Mouse (Mus musculus) heart, postnatal 14 days (tissue): ENCODE data around the gene Rrbp1. TPM values are rescaled to one million over a fixed set of nuclear protein-coding genes. Genes with fewer than 3 reads are reported as not detected.

Experiments
- total RNA-seq, 2 experiments: library from RNA; stranded (reverse); gene quantifications; 2 replicates each; pipeline ENCODE4 v1.2.3; 2021

Rrbp1 gene
- total RNA-seq, 2 experiments from 2014 or later: 117 to 125 TPM

Other genes starting within 250 kb of the Rrbp1 start
- under 1 TPM; 0.27 to 0.38 TPM for gene Bfsp1, start 148.1 kb downstream of the Rrbp1 start, total RNA-seq
- gene Dstn, start 95.9 kb downstream of the Rrbp1 start, total RNA-seq: 100 to 1,000 TPM; 321 to 347 TPM
- gene Banf2, start 21.8 kb upstream of the Rrbp1 start, total RNA-seq: not detected